Mouse (Mus musculus): ENCODE measurements around the gene Cisd2. TPM values are rescaled to one million over a fixed set of nuclear protein-coding genes. Genes with fewer than 3 reads are reported as not detected.

Gene Cisd2
- 10 to 100 TPM; 56.9 to 78.1 (median 68.0) TPM for polyA plus RNA-seq (2017; shearing (Covaris generic))

GRCm38 (mm10) chr3:135423608-135424212 is at the start of gene Cisd2:
Gene Cisd2 (minus strand): TSS chr3:135423925.
- ATAC-seq, result no peak

- no peak for ATAC-seq
These were observed 47.1 kb upstream of the Cisd2 start for GRCm38 (mm10) chr3:135470823-135471222.

DNA sequence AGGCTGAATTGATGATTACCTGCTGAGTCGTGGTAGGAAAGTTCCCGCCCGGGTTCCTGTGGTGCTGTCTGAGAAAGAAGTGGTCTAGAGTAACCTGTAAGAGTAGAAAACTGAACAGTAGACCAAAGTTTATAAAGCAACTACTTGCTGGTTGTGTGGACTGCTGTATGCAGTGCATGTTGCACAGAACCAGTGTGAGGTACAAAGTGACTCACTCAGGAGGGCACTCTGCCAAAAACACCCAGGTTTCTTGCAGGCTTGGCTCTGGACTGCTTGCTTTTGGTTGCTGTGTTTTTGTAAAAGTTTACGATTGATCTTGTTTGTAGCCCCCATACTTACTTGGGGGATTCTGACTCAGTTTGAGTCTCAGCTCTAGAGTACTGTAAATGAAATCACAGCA is 46.2 kb upstream of the Cisd2 start:
- peak; percentile 36 for ATAC-seq

- no peak for ATAC-seq
These were observed 45.4 kb upstream of the Cisd2 start for GRCm38 (mm10) chr3:135469146-135469545.

DNA sequence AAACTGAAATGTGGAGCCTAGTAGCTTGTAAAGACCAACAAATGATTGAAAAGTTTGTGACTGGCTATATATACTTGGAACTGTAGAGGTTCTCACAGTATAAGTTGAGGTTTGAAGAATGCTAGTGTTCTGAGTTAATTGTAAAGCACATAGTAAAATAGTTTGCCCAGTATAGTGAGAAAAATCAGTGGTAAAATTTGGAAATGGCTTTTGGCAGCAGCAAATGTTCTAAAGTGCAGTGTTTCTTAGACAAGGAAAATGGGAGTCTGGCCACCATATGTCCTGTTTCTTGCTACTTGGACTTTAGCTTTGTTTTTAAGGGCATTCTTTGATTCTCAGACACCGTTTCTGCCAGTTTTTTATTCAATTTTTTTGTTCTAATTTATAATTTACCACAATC is 44.7 kb upstream of the Cisd2 start:
- no peak for ATAC-seq

DNA sequence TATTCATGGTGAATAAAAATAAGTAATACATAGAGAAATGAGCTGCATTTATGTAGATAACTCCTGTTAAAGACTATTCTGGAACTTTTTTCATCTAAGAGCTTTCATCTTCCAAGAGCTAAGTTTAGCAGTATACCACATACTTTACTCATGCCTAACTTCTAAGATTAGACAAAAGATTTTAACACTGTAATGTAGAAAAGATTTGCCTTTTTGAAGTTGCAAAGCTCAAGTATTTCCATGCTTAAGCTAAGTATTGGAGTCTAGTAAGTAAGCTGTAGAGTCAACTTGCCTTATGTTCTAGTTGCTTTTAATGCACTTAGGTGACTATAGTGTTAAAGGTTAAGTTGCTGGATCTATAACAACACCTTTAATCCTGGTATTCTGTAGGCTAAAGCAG is 35.3 kb upstream of the Cisd2 start:
- no peak for ATAC-seq

DNA sequence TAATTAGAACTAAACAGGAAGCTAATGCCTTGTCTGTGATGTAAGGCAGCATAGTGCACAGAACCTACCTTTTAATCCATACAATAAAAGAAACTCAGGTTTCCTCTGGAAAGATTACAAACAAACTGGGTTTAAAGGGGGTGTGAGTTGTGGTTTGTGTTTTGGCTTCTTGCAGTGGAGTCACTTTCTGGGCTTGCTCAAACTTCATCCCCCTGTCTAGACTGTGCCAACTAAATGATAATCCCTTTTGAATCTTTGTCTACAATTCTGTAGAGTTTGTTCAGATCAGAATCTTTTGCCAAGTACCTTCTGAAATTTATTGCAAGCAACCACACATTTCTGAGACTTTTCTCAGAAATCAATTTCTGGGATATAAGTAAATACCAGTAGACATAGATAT is 21.2 kb upstream of the Cisd2 start:
- peak; percentile 7 for ATAC-seq

GRCm38 (mm10) chr3:135440621-135441020 is 16.9 kb upstream of the Cisd2 start:
- no peak for ATAC-seq

- peak; percentile 25 for ATAC-seq
These were observed 16.5 kb upstream of the Cisd2 start for GRCm38 (mm10) chr3:135440221-135440620.

GRCm38 (mm10) chr3:135439651-135440050 is 15.9 kb upstream of the Cisd2 start:
- ATAC-seq, result no peak

GRCm38 (mm10) chr3:135438913-135439531 is 15.3 kb upstream of the Cisd2 start:
- peak; percentile 37 for ATAC-seq

- ATAC-seq, result peak; percentile 10
These were observed 14.8 kb upstream of the Cisd2 start for GRCm38 (mm10) chr3:135438531-135438912.

- peak; percentile 81 for ATAC-seq
These were observed 14.2 kb upstream of the Cisd2 start, which contains the start of gene Ube2d3 for GRCm38 (mm10) chr3:135437758-135438495. Gene Ube2d3 (plus strand): TSS chr3:135438149.

DNA sequence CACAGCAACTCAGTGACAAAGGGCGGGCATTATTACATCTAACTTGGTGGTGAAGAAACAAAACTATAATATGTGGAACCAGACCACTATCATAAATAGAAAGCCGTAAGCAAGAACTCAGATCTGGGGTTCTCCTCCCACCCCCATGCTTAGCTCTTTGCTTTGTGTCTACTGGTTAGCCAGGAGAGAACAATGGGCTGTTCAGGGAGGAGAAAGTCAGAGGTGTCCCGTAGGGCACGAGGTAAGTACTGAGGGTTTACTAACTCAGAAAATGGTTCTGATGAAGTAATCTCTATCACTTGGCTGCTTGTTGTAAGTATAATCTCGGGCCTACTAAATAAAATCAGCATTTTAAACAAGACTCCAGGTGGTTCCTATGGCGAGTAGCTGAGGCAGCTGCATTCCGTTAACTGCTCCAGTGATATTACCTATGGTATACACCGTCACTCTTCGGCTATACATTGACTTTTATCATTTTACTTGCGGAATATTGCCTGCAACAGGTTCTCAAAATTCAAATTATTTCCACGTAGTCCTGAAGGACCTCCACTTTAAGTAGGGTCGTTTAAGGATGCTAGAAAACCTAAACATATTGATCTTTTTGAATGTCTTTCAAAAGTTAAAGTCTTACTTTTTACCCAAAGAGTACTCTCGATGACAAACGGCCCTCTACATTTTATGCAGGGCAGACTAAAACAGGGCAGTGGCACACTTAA is 13.3 kb upstream of the Cisd2 start:
- no peak for ATAC-seq

DNA sequence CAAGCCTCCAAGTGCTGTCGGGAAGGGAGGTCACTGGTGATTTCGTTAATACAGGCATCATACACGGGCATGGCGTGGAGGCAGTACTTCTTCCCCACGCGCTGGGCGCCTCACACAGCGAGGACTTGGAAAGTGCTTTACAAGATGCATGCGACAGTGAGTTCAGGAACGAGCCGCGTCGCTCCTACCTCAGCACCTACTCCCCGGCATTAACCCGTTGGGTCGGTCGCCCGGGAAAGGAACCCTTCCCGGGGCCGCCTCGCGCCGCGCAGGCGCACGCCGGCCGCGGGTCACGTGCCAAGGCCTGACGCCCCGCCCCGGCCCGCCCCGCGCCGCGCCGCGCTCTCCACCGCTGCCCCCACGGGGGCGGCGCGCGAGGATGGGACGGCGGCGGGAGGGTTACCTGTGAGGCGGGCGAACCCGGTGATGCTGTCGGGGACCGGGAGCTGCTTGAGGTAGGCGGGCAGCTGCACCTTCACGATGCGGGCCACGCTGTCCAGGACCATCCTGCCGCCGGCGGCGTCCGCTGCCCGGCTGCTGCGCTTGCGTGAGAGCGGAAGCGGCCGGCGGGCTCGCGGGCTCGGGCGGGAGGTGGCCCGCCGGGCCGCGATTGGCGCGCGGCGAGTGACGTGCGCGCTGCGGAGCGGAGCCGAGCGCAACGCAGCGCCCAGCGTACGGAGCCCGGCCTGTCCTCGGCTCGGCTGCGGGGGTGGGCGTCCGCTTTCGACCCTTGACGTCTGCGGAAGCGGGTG is 693 bp downstream of the Cisd2 start:
- peak; percentile 85 for ATAC-seq

GRCm38 (mm10) chr3:135422232-135422855 is 1.4 kb downstream of the Cisd2 start:
- ATAC-seq, result no peak

GRCm38 (mm10) chr3:135421310-135421594 is 2.5 kb downstream of the Cisd2 start:
- ATAC-seq, result no peak

GRCm38 (mm10) chr3:135420542-135421309 is 3.0 kb downstream of the Cisd2 start:
- ATAC-seq, result no peak

GRCm38 (mm10) chr3:135417799-135418198 is 5.9 kb downstream of the Cisd2 start:
- ATAC-seq, result peak; percentile 78

DNA sequence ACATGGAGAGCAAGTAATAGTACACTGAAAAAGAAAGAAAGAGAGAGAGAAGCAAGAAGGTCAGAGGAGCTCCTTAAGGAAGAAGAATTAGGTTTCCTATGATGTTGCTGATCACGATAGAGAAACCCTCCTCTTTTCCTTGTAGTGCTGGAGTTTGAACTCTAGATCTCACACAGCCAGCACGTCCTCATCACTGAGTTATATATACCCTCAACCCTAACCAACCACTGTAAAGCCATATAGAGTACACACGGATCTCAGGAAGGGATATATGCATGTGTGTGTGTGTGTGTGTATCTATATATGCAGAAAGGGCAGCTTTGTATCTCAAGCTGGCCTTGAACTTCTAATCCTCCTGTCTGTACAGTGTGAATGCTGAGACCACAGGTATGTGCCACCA is 6.5 kb downstream of the Cisd2 start:
- no peak for ATAC-seq

DNA sequence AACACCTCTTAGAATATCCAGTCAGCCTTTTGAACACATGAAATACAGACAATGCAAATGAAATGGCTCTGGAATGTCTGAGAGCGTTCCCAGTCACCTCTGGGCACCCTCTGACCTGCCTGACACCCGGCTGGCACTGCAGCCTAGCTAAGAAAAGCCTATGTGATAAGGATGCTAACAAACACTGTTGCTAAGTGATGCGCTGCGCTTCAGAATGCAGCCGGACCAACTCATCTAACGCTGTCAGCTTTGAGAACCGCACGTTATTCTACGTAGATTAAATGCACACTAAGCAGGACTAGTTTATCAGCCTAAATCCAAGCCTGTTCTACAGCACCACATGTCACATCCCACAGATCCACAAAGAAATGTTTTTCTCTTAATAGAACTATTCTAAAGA is 11.9 kb downstream of the Cisd2 start:
- ATAC-seq, result no peak
